Mouse (Mus musculus): ENCODE data around the gene 6430531B16Rik. TPM values are rescaled to one million over a fixed set of nuclear protein-coding genes. Genes with fewer than 3 reads are reported as not detected.

Gene 6430531B16Rik
- not detected for total RNA-seq (2021)
- long read RNA-seq, experiment 1: 0 reads
- long read RNA-seq, experiment 2: 0 reads

DNA sequence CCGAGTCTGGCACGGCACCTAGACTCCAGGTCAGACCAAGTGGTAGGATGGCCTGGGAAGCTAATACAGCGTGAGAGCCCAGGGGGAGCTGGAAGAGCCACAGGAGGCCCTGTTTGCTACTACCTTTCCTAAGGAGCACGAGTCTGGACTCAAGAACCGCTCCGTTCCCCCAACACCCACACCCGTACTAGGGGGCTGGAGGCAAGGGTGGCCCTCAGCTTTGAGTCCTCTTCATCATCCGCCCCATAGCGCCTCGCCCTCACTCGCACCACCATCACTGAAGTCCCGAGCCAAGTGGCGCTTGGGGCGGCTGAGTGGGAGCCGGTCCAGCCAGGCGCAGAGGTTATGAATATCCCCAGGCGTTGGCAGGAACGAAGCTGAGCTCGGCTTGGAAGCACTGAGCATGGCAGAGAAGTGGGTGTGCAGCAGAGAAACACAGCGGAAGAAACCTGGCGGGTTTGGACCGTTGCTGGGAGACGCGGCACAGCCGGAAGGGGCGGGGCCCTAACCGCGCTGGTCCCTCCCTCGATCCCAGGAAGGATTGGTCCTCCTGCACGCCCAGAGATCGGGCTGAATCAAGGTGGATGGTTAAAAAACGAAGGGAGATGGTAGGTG is at the start of gene 6430531B16Rik:
Gene 6430531B16Rik (minus strand): TSS at position 478 of the 615 bp plus-strand sequence.
- DNase-seq (ENCODE audit: low spot score in 2 of 2): peak; percentile 50 to 76

DNA sequence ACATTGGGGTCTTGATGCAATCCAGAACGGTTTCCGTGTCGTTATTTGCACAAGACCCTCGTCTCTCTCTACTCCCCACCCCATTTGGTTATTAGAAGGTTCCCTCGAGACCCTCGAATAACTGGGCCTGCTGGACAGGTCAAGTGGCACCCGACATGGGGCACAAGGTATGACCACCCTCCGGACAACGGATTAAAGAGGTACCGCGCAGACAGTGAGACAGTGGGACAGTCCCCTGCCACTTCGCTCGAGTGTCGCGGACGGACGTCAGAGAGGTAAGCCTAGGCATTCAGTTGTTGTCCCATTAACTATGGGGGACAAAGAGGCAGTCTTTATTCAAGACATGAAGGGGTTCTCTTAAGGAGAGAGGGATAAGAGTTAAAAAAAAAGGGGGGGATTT is 32.8 kb upstream of the 6430531B16Rik start:
- DNase-seq (ENCODE audit: low spot score in 2 of 2): peak in 1 of 2 experiments; percentile 10

DNA sequence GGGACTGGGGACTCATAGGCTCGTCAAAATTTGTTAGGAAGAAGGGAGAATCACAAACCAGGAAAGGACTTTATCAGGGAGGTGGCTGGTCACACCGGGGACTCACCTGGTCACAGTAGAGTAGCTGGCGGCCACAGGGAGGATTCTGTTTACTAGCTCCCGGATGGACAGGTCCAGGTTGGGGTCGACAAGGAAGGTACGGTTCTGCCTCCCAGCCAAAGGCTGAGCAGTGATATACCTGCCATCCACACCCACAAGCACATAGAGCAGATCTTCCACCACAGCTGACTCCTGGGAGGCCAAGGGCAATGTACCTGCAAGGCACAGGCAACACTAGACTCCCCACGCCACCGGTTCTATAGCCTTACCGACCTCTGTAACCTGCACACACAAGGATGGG is 29.2 kb upstream of the 6430531B16Rik start:
- DNase-seq (ENCODE audit: low spot score in 2 of 2): peak in 1 of 2 experiments; percentile 4

DNA sequence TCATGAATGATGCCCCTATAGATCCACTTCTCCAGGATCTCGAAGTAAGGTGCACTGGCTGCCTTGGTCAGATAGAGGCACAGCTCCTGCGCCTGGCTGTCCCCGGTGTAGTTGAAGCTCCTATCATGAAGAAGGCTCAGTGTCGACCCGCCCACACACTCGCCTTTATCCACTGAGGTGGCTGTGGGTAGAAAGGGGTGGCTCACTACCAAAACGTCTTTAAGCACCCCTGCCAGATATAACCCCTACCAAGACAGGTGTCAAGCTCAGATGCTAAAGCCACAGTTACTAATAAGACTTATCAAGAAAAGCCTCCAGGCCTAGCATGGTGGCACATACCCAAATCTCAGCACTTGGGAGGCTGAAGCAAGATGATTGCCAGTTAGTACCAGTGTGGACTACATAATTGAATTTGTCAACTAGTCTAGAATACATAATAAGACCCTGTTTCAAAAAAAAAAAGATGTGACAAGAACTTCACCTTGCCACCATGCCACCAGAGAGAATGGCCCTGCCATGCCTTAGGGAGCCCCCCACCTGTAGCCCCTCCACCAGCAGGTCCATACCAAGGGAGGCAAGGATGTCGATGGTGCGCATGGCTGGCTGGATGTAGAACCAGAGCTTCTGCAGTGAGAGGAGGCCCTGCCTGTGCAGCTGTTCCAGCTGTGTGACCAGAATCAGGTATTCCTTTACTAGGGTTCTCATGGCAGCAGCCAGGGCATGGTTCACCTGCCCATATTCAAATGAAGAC is 28.5 kb upstream of the 6430531B16Rik start:
- no peak for DNase-seq (ENCODE audit: low spot score in 2 of 2)

DNA sequence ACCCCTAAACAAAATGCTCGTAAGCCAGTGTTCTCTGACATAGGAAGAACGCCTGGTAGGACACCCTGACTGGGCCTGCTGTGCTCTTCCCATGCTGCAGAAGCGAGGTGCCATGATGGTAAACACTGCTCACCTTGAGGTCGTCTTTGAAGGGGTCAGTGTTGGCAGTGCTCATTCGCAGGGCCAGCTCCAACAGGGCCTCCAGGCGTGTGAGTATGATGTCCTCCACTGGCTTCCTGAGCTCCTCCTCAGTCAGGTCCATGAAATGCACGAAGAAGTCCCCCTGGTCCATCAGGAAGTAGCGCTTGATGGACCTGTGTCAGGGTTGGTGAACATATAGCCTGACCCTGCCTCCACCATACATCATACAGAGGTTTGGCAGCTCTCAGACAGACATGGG is 26.1 kb upstream of the 6430531B16Rik start:
- no peak for DNase-seq (ENCODE audit: low spot score in 2 of 2)

DNA sequence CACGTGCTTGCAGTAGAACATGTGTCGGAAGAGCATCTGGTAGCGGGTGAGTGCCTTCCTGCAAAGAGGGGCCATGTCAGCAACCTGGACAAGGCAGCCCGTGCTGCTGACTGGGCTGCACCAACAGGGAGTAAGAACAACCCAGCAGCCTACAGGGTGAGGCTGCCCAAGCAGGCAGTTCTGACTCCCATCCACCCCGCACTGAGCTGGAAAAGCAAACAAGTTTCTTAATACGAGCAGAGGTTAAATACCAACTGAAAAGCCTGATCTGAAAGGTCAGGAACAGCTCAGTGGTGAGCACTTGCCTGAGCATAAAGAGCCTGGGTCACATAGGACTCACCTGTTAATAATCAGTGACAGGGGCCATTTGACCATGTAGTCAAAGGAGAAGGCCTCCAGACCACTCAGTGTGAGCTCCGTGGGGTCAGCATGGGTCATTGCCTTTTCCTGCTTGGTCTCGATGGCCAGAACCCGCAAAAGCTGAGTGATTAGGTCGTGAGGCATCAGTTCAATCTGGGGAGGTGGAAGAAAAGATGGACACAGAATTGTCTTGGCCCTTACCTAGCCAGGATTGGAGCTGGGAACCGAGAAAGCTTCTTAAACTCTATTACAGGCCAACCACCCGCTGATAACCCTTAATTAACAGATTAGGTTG is 22.7 kb upstream of the 6430531B16Rik start:
- DNase-seq (ENCODE audit: low spot score in 2 of 2): no peak

DNA sequence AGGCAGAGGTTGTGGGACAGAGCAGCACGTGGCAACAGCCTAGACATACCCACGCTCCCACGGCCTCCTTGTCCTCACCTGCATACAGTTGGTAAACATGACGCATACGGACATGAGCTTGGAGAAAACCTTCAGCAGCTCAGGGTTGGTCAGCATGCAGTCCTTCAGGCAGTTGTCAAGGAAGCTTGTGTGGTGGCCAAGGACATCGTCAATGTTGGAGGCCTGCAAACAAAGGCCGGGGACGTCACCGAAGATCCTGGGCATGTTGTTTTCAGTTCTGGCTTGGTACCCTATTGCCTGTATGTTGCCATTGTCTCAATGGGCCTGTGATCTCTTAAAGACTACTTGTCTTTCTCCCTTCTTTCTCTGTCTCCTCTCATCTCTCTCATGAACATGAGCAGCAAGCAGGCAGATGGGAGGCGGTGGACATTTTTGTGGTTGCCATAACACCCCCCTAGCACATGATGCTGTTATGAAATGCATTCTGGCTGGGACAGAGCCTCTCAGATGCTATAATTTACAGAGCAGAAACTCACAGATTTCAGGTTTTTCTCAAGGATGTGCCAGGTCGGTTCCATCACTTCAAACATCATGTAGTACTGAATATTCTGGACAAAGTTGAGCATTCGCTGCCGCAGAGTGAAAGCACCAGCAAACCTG is 20.3 kb upstream of the 6430531B16Rik start:
- no peak for DNase-seq (ENCODE audit: low spot score in 2 of 2)

DNA sequence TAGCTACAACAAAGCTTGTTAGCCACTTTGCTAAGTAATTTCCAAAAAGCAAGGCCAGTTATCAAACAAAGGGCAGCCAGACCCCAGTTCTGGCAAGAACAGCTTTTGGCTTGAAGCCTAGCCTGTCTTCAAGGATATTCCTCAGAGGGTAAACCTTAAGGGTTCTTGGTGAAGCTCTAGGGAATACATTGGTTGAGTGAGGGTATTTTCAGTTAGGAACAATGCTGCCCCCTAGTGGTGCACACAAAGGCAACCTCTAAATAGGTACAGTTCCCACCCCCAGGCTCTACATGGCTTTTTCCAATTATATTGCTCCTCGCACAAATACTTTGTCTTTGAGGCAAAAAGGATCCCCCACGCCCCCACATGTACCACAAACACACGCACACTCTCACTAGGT is 16.1 kb upstream of the 6430531B16Rik start:
- DNase-seq (ENCODE audit: low spot score in 2 of 2): no peak

DNA sequence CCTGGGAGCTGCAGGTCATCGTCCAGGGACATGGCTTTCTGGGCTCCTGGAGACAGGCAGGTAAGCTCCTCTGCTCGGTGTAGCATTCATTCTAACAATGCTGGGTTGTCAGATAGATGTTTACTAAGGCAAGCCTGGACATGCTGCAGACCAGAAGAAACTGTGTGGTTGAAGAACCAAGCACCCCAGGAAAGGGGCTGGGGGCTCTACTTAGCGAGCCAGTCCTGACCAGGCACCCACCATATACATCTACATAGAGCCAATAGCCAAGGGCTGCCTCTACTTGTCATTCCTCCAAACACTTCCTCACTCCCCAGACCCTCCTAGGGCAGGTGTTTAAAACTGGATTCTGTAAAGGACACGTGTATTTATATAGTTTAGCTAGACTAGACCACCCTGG is 15.6 kb upstream of the 6430531B16Rik start:
- no peak for DNase-seq (ENCODE audit: low spot score in 2 of 2)

DNA sequence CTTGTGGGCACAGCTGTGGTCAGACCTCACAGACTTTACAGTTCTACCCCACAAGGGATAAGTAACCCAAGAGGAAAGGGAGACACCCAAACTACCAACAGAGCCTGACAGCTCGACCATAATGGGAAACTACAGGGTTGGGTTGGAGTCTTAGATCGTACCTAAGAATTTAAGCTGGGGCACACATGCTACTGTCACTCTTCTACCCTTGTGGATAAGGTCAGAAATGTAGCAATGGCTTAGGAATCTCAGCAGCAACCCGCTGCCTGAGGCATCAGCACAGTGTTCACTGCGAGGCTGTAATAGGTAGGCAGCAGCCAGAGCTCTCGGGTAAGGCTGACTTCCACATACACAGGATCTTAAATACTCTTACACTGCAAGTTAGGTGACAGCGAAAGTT is 15.0 kb upstream of the 6430531B16Rik start:
- DNase-seq (ENCODE audit: low spot score in 2 of 2): no peak

DNA sequence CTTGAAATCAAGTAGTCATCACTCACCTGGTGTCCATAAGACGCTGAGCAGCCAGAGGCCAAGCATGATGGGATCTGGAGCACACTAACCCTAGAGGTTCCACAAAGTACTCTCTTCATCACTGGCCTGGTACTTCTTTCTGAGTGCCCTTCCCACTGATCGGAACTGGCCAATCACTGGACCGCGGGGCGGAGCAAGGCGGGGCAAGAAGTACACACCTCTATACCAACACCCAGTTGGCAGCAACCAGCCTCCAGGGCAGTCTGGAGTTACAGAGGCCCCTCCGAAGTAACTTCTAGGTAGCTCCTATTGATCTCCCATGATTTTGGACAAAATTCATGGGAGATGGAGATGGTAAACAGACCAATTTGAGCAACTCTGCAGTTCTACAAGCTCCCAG is 13.9 kb upstream of the 6430531B16Rik start, which contains the start of gene Adam8:
Gene Adam8 (minus strand): TSS at position 157 of the 400 bp plus-strand sequence.
- no peak for DNase-seq (ENCODE audit: low spot score in 2 of 2)

DNA sequence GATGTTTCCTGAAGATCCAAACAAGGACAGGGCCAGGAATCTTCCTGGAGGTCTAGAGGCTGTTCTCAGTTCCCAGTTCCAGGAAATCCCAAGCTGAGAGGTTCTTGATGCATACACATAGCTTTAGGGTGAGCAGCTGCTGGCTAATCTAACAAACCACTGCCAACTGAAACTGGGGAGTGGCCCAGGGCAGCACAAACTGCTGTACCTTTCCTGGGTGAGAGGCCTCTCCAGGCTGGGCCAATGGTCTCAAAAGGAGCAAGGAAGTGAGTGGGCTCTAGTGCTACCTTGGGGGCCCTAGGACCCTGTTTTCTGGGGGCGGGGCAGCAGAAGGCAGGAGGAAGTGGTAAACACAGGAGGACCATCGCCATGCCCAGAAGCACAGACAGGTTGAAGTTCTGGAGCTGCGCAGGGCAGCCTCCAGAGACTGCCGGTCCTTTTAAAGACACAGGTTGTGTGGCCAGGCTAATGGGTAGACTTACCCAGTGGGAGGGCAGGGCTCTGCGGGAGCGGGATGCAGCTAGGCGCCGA is 12.4 kb upstream of the 6430531B16Rik start:
- DNase-seq (ENCODE audit: low spot score in 2 of 2): no peak

DNA sequence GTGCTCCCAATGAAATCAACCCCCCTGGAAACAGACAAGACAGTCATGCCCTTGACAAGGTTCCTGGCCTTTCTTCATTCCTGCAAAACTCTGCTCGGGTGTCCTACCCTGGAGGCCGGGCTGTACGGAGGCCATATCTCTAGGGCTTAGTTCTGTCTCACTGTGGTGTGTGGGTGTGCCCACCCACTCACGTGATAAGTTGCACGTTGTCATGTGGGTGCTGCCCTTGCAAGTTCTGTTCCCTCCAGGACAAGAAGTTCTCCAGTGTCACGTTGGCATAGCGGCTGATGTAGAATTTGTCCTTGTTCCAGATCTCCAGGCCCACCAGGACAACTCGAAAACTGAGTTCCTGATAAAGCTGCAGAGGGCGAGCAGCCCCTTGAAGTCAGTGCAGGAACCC is 9.7 kb upstream of the 6430531B16Rik start:
- no peak for DNase-seq (ENCODE audit: low spot score in 2 of 2)

DNA sequence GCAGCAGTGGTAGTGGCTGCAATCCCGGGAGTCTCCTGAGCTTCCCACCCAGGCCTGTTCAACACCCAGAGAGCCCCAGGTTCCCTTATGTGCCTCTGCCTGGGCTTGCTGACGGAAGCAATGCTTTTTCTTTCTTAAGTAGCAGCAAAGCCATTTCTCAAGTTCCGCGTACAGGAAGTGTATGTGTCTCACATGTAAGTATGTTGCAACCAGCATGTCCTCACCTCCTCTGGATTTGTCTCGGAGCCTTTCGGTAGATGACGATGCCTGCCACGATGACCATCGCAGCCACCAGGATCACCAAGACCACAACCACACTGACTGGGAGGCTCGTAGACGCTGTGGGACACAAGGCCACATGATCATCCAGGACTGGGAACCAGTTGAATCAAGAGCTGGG is 6.0 kb upstream of the 6430531B16Rik start:
- no peak for DNase-seq (ENCODE audit: low spot score in 2 of 2)

DNA sequence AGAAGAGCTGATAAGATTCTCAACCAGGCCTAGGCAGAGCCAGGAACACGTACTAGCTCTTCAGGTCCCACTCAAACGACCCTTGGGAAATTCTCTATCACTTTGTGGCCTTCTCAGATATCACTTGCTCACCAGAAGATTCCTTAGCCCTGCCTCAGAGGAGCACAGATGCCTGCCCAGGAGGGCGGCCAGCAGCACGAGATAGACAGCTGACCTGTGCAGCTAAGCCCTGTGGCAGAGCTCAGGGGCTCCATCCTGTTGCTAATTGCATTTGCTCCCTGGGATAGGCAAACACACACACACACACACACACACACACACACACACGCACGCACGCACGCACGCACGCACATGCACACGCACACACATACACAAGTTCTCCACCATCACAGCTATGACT is 3.5 kb upstream of the 6430531B16Rik start:
- DNase-seq (ENCODE audit: low spot score in 2 of 2): no peak

DNA sequence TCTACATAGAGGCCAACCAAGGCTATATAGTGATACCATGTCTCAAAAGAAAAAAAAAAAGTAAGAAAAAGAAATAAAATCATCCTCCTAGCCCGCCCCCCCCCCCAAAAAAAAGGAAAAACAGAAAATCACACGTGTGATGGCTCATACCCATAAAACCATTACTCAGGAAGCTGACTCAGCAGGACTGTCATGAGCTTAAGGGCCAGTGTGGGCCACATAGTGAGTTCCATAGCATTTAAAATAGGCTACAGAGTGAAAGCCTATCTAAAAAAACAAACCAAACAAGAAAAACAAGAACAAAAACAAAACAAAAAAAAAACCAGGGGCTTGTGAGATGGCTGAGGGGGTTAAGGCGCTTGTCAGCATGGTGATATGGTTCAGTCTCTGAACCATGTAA is 2.2 kb upstream of the 6430531B16Rik start:
- DNase-seq (ENCODE audit: low spot score in 2 of 2): no peak

DNA sequence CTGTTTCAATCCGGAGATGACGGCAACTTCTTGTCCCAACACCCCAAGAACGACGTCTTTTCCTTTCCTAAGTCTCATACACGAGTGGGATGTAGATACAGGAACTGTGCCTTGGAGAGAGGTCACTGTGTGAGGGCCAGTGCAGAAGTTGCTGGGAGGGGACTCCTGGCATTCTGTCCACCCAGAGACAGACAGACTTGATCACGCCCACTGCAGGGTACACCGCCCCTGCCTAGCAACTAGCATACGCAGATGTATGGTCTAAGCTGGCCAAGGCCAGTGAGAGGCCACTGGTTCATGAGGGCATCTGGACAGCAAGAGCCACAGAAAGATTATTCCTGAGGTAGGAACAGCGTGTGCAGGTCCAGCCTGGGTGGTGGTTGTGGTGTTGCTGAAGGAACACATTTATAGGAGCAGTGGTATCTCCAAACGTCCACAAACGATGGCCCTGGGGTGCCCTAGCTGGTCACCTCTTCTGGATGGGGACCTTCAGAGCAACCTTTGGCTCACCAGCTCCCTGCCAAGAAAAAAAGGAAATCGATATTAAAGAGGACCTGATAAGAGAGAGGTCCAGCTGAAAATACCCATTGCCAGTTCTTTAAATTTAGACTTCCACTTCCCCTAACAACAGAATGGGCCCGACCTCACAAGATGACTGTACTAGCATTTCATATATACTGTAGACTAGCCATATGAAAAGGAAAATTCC is 610 bp upstream of the 6430531B16Rik start:
- no peak for DNase-seq (ENCODE audit: low spot score in 2 of 2)

DNA sequence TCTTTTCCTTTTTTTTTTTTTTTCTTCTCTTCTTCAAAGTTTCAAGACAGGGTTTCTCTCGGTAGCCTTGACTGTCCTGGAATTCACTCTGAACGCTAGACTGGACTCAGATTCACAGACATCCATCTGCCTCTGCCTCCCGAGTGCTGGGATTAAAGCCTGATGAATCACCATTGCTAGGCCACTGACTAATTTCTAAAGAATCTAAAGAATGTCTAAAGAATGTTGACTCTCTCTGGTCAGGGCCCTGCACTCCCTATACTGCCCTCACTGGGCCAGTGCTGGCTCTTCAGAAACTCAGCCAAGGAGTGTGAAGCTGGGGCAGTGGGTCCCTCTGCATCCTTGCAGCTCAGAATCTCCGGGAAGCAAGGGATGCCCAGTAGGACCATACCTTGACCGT is 3.1 kb downstream of the 6430531B16Rik start:
- no peak for DNase-seq (ENCODE audit: low spot score in 2 of 2)

DNA sequence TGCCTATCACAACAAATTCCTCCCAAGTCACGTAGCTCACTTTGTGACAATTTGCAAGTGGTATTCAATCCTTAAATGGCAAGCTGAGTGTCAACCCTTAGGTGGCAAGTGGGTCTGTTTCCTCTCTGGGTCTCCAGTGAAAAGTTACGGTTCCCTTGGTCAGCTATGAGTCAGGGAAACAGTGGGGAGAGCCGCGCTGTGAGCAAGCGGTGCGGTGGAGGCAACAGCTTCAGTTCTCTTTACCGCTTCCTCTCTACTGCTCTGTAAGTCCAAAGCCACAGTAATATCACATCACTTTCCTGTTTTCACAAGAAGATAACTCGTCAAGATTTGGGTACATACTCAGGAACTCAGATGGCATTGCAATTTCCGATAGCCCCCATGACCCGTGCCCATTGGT is 4.2 kb downstream of the 6430531B16Rik start:
- no peak for DNase-seq (ENCODE audit: low spot score in 2 of 2)

DNA sequence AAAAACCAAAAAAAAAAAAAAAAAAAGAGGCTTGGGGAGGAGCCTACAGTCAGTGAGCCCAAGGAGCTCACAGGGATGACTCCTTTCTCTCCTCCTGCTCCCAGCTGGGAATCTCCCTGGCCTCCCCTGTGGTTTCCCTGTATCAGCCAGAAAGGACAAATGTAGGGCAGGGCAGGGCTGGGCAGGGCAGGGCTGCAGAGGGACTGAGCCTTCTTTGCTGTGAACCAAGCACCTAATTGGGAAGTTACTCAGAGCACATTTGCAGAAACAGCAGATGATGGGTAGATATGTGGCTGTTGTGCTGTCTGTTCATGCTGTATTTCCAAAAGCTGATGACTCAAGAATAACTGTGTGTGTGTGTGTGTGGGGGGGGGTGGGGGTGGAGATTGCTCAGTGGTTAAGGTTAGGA is 5.6 kb downstream of the 6430531B16Rik start:
- DNase-seq (ENCODE audit: low spot score in 2 of 2): no peak

DNA sequence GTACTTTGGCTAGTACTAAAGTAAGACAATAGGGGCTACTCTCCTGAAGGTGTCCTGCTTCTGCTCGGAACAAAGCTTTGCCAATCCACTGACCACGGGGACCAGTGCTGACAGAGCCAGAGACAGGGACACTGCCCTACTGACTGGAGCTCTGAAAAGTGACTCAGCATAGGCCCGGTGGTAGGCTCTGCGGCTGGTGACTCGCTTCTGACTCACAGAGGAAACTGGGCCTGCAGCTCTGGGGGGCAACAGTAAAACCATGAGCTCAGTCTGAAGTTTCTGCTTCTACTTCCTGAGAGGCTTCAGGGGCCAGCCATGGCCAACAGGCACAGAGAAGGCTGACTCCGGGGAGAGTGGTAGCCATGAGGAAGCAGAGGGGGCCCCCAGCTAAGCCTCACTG is 7.1 kb downstream of the 6430531B16Rik start:
- no peak for DNase-seq (ENCODE audit: low spot score in 2 of 2)
